Comparison of ENCODE assay signal across 8 mouse cellular contexts in genomic region chr2:145167664-145168360, GRCm38 (mm10). TPM values are rescaled to one million over a fixed set of nuclear protein-coding genes. Genes with fewer than 3 reads are reported as not detected.
DNase-seq lines count a peak whose midpoint lies in the region; ATAC-seq and TF ChIP-seq lines count a peak whose summit lies in the region.

Gene Slc24a3, plus strand, starts transcription at chr2:145167754.

- no peaks in the 10 kb centered on the region for H3K9me3 ChIP-seq in neural tube, embryonic 15.5 days (replicated peaks)

- peak; percentile 29 to 40 for DNase-seq in CD8-positive naive resting alpha-beta T cell, adult 2 months (ENCODE audit: low read depth in 2 of 2, low spot score in 2 of 2)
- peak; percentile 86 for DNase-seq in cerebellum, adult 18-20 months
- DNase-seq in heart, postnatal 4 days: peak; percentile 84
- DNase-seq in layer of hippocampus, adult 2 months (ENCODE audit: low spot score in 2 of 2): peak; percentile 76 to 82
- DNase-seq in lung, adult 18-20 months: peak; percentile 81 to 84
- DNase-seq in thymus, adult 18-20 months: peak; percentile 10 to 22

- H3K9ac ChIP-seq in neural tube, embryonic 15.5 days (replicated peaks): peak within 1 kb of the TSS; percentile 78

- TF ChIP-seq CTCF in layer of hippocampus, adult 2 months (conservative IDR thresholded peaks at IDR 0.05): peak; percentile 79

- H3K27ac ChIP-seq in layer of hippocampus, adult 2 months: peak within 1 kb of the TSS; percentile 97
- peak within 1 kb of the TSS; percentile 95 for H3K27ac ChIP-seq in neural tube, embryonic 15.5 days (replicated peaks)

- peak within 1 kb of the TSS; percentile 76 for H3K4me3 ChIP-seq in layer of hippocampus, adult 2 months
- peak within 1 kb of the TSS; percentile 73 for H3K4me3 ChIP-seq in neural tube, embryonic 15.5 days (replicated peaks)

- peaks cover 29% of the 10 kb centered on the region for H3K4me1 ChIP-seq in neural tube, embryonic 15.5 days

- peak within 1 kb of the TSS; percentile 78 for H3K4me2 ChIP-seq in neural tube, embryonic 15.5 days

- under 1% methylated on average over 47 of the region's 100 CpGs for WGBS in neural tube, embryonic 15.5 days

- H3K27me3 ChIP-seq in neural tube, embryonic 15.5 days (replicated peaks): no peaks in the 10 kb centered on the region

- H3K36me3 ChIP-seq in neural tube, embryonic 15.5 days: no peaks in the 10 kb centered on the region

- ATAC-seq in frontal cortex, adult (ENCODE audit: low TSS enrichment): peak; percentile 82
- ATAC-seq in neural tube, embryonic 15.5 days (ENCODE audit: low FRiP score): peak; percentile 91

RNA-seq across cellular contexts. Expression of gene Slc24a3, which starts in this region (rescaled TPM):
- total RNA-seq in heart, postnatal 4 days (2021): 1 to 10 TPM; 3.0 to 4.6 TPM
- 100 to 1,000 TPM; 173 to 191 TPM for total RNA-seq in layer of hippocampus, adult 2 months (2021)
- polyA plus RNA-seq in neural tube, embryonic 15.5 days (2015; fragmentation: Nextera tagmentation; extraction: Ambion mirVana): 24.6 and 28.9 TPM in 2 replicates

Comparison
In these comparisons a context has a peak if more than half of its experiments do, and no peak if none do; other contexts are left out.
1. Peak in every context shown above with its lines: DNase-seq, ATAC-seq, H3K4me3 ChIP-seq and H3K27ac ChIP-seq.
2. RNA of gene Slc24a3 (total RNA-seq): 173 to 191 TPM in layer of hippocampus, adult 2 months; 3.0 to 4.6 TPM in heart, postnatal 4 days; every median in the first group is over 10 times any median in the second.
3. DNase-seq: peak in every context shown above with its lines; median percentile 86 in cerebellum, adult 18-20 months; 84 in heart, postnatal 4 days; 82 in lung, adult 18-20 months; 79 in layer of hippocampus, adult 2 months; 34 in CD8-positive naive resting alpha-beta T cell, adult 2 months; 16 in thymus, adult 18-20 months.